Mouse (Mus musculus) liver, embryonic 14.5 days (tissue): ENCODE measurements around the gene Olfr1340. TPM values are rescaled to one million over a fixed set of nuclear protein-coding genes. Genes with fewer than 3 reads are reported as not detected.

Source experiments
- ATAC-seq: fragments of 200-750 bp; cut with Nextera tagmentation; 2 replicates; pipeline ENCODE4 v1.8.0; 2017; ENCODE audit warnings: moderate number of reproducible peaks, mild to moderate bottlenecking, moderate library complexity; ENCODE audit not compliant: insufficient read depth
- DNase-seq, 3 experiments: peaks; one replicate each; pipeline ENCODE4 v3.0.0-alpha.2; 2012 to 2013; ENCODE audit warnings: low read depth in 3 of 3, low spot score in 3 of 3
- H3K27ac ChIP-seq: fragments of 300-500 bp; sonication (generic); 2 replicates; pipeline ENCODE4 v1.5.1; 2014; ENCODE audit warnings: moderate library complexity, mild to moderate bottlenecking, control low read depth, inconsistent platforms
- H3K27me3 ChIP-seq: fragments of 300-500 bp; sonication (generic); 2 replicates; pipeline ENCODE4 v1.6.1; 2014; ENCODE audit warnings: mild to moderate bottlenecking, low read length, moderate library complexity; ENCODE audit not compliant: control insufficient read depth, insufficient read depth
- H3K36me3 ChIP-seq: fragments of 300-500 bp; sonication (generic); replicated peaks from 2 replicates; pipeline ENCODE4 v1.6.1; 2014; ENCODE audit warnings: low read depth; ENCODE audit not compliant: control insufficient read depth, insufficient read depth
- H3K4me1 ChIP-seq, 2 experiments: fragments of 200-500 bp in 1 of 2; fragments of 300-500 bp in 1 of 2; sonication (generic) in 1 of 2; replicated peaks; 2 replicates each; pipeline ENCODE4 v1.6.1; 2012 to 2014; ENCODE audit warnings: antibody characterized with exemption in 1 of 2, inconsistent platforms in 1 of 2, low read length in 1 of 2; ENCODE audit not compliant: control insufficient read depth in 2 of 2, insufficient read depth in 2 of 2
- H3K4me2 ChIP-seq: fragments of 300-500 bp; sonication (generic); 2 replicates; pipeline ENCODE4 v1.6.1; 2014; ENCODE audit warnings: low read depth, mild to moderate bottlenecking, control low read depth, moderate library complexity
- H3K4me3 ChIP-seq, 2 experiments: fragments of 200-500 bp in 1 of 2; fragments of 300-500 bp in 1 of 2; sonication (generic) in 1 of 2; 2 replicates each; pipeline ENCODE4 v1.5.1; 2012 to 2014; ENCODE audit warnings: low read depth in 2 of 2, low read length in 2 of 2, mild to moderate bottlenecking in 2 of 2, control low read depth in 1 of 2, inconsistent platforms in 1 of 2, moderate library complexity in 1 of 2; ENCODE audit not compliant: insufficient read depth in 1 of 2
- H3K9ac ChIP-seq: fragments of 300-500 bp; sonication (generic); replicated peaks from 2 replicates; pipeline ENCODE4 v1.6.1; 2014; ENCODE audit warnings: mild to moderate bottlenecking, control low read depth, moderate library complexity
- H3K9me3 ChIP-seq: fragments of 300-500 bp; sonication (generic); 2 replicates; pipeline ENCODE4 v1.6.1; 2016; ENCODE audit warnings: low read length, mixed read lengths; ENCODE audit not compliant: control insufficient read depth
- CTCF ChIP-seq: IDR thresholded peaks from 2 replicates; pipeline ENCODE4 v1.5.1; 2016; ENCODE audit warnings: antibody characterized with exemption, low read depth, control low read depth
- EP300 ChIP-seq: IDR thresholded peaks from 2 replicates; pipeline ENCODE4 v1.6.1; 2016; ENCODE audit warnings: antibody characterized with exemption, low read depth
- WGBS: fragments of 180-500 bp; shearing (Covaris S2); extraction: QIAGEN DNeasy Blood & Tissue Kit; methylation state at CpG from one replicate; pipeline ENCODE4 v1.1.7; 2014; ENCODE audit not compliant: insufficient replicate concordance; 5-methylcytosine and 5-hydroxymethylcytosine counted together
- polyA plus RNA-seq, 2 experiments: library from polyadenylated mRNA; depleted of rRNA in 1 of 2; stranded (reverse) in 1 of 2; unstranded in 1 of 2; fragments of >200 nt; fragmentation: Nextera tagmentation in 1 of 2; extraction: Ambion mirVana in 1 of 2; gene quantifications; 2 replicates each; pipeline versions ENCODE4 v1.2.1 to v1.2.3; 2012 to 2014

Gene Olfr1340
- polyA plus RNA-seq, 2 experiments: not detected

DNA sequence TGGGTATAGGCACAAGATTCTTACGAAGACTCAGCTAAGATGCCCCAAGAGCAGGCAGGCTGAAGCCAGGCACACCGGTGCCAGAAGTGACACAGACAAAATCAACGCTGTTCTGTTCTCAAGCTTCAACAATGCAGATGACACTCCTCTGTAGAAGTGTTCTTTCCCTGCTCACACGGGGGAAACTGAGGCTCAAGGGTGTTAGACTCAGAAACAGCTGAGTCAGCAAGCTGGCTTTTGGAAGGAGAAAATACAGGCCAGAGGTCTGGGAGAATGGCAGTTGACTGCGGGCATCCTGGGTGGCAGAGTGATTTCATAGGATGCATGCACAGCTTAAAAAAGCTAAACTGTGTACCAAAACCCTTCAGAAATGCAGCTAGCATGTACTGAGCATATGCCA, 11.9 kb upstream of the Olfr1340 start:
- no peak overlapping the region for H3K9ac ChIP-seq
- no peak overlapping the region for H3K4me3 ChIP-seq
- H3K4me1 ChIP-seq: no peaks in the 10 kb centered on the region
- no peak overlapping the region for H3K4me2 ChIP-seq
- no peaks in the 10 kb centered on the region for H3K27me3 ChIP-seq
- WGBS: 60% methylated on average over 5 of the region's 5 CpGs
- H3K36me3 ChIP-seq: no peaks in the 10 kb centered on the region
- H3K9me3 ChIP-seq: no peaks in the 10 kb centered on the region
- no peak overlapping the region for H3K27ac ChIP-seq
- no peak for TF ChIP-seq CTCF
- TF ChIP-seq EP300: no peak
- DNase-seq: no peak
- ATAC-seq: no peak

- no peaks in the 10 kb centered on the region for H3K36me3 ChIP-seq
- TF ChIP-seq EP300 (no peak), CTCF (no peak)
- no peak for DNase-seq
- WGBS: 57% methylated on average over 1 of the region's 1 CpGs
- no peak overlapping the region for H3K4me3 ChIP-seq
- H3K4me2 ChIP-seq: no peak overlapping the region
- H3K9me3 ChIP-seq: no peaks in the 10 kb centered on the region
- H3K9ac ChIP-seq: no peak overlapping the region
- no peaks in the 10 kb centered on the region for H3K27me3 ChIP-seq
- no peaks in the 10 kb centered on the region for H3K4me1 ChIP-seq
- no peak for ATAC-seq
- H3K27ac ChIP-seq: no peak overlapping the region
Observed at GRCm38 (mm10) chr4:118711656-118712055, 8.3 kb upstream of the Olfr1340 start.

DNA sequence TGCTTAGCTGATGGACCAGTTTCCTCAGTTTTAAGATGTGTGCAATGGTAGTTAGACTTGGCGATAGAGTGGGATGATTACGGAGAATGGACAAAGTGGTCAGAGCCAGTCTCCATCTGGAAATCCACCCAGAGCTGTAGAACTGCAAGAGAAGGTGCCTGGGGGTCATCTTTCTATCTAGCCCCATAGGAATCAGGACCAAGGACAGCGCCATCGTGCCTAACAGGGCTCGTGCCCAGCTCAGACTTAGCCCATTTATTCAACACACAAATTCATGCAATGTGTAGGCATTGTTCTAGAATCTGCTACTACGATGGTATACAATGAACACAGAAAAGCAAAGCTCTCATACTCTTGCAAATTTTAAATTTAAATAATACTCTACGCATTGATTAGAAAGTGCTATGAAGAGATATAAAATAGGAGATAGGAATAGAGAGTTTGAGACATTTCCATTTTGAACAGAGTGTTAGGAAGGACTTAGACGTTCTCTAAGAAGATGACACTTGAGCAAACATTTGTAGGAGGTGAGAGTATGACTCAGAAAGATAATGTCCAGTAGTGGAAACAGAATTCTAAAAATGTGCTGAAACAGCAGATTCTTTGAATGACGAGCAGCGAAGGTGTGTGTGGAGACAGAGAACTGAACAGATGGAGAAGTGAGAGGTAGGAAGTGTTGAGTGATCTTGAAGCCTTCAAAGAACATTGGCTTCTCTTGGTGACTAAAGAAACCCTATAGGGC, 2.0 kb downstream of the Olfr1340 start:
- no peaks in the 10 kb centered on the region for H3K36me3 ChIP-seq
- DNase-seq: no peak

GRCm38 (mm10) chr4:118731875-118732274, 11.9 kb downstream of the Olfr1340 start, which contains the start of gene Olfr1339:
Gene Olfr1339 (plus strand): TSS chr4:118732175.
- H3K27ac ChIP-seq: no peak within 1 kb of the TSS
- TF ChIP-seq EP300: no peak
- TF ChIP-seq CTCF: no peak
- WGBS: 82% methylated on average over 1 of the region's 1 CpGs
- ATAC-seq: no peak
- H3K9me3 ChIP-seq: no peaks in the 10 kb centered on the region
- H3K4me1 ChIP-seq: no peaks in the 10 kb centered on the region
- H3K9ac ChIP-seq: no peak within 1 kb of the TSS
- H3K27me3 ChIP-seq: no peaks in the 10 kb centered on the region
- H3K36me3 ChIP-seq: no peaks in the 10 kb centered on the region
- DNase-seq: no peak
- H3K4me3 ChIP-seq: no peak within 1 kb of the TSS
- no peak within 1 kb of the TSS for H3K4me2 ChIP-seq

More for the DNA sequence above, 2.0 kb downstream of the Olfr1340 start:
- Histone ChIP-seq H3K9ac (no peak overlapping the region), H3K4me3 (no peak overlapping the region), H3K27me3 (no peaks in the 10 kb centered on the region), H3K4me1 (no peaks in the 10 kb centered on the region), H3K27ac (no peak overlapping the region), H3K9me3 (no peaks in the 10 kb centered on the region), H3K4me2 (no peak overlapping the region)
- TF ChIP-seq CTCF (no peak), EP300 (no peak)
- 35% methylated on average over 10 of the region's 10 CpGs for WGBS
- ATAC-seq: no peak

- H3K36me3 ChIP-seq: no peaks in the 10 kb centered on the region
- no peak overlapping the region for H3K4me2 ChIP-seq
- WGBS: 45% methylated on average over 3 of the region's 3 CpGs
- ATAC-seq: no peak
- no peak overlapping the region for H3K27ac ChIP-seq
- no peaks in the 10 kb centered on the region for H3K27me3 ChIP-seq
- H3K4me1 ChIP-seq: no peaks in the 10 kb centered on the region
- no peak for TF ChIP-seq EP300
- TF ChIP-seq CTCF: no peak
- H3K9ac ChIP-seq: no peak overlapping the region
- no peak for DNase-seq
- H3K9me3 ChIP-seq: no peaks in the 10 kb centered on the region
- H3K4me3 ChIP-seq: no peak overlapping the region
Observed at GRCm38 (mm10) chr4:118739574-118739973, 19.6 kb downstream of the Olfr1340 start.
